Mouse (Mus musculus): ENCODE measurements around the gene Otub1.
A peak's percentile ranks its signal among the peaks of the same experiment; 100 is the strongest.

Gene Otub1

DNA sequence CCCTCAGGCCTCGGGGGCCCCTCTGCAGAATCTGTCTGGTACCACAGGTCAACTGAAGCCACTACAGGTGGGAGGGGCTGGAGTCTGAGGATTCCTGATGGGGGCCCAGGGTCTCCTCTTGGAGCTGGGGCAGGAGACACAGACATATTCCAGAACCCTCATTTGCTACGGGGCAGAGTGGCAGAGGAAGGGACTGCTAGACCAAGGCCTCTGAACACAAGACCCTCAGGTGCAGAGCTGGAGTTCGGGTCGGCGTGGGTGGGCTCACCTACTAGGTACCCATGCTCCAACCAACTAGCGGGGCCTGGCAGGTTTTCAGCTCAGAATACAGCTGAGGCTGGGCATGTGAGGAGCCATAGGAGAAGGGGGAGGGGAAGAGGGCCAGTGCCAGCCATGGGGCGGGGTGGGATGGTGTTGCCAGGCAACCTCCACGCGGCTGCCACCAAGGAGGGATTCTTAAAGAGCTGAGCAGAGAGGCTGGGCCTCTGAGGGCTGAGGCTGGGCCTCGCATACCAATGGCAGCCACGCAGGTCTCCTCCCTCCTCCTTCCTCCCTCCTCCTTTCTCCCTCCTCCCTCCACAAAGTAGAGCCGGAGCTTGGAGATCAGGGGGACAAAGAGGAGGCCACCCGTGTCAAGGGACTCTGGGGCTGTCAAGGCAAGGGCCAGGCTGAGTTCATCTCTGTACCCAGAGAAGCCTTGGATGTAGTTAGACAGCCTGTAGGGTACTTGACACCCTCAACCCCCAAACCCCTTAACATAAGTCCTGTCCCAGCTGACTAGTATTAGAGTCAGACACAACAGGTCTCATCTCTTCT lies 33.9 kb downstream of the Otub1 start:
- peak; percentile 85 for DNase-seq

DNA sequence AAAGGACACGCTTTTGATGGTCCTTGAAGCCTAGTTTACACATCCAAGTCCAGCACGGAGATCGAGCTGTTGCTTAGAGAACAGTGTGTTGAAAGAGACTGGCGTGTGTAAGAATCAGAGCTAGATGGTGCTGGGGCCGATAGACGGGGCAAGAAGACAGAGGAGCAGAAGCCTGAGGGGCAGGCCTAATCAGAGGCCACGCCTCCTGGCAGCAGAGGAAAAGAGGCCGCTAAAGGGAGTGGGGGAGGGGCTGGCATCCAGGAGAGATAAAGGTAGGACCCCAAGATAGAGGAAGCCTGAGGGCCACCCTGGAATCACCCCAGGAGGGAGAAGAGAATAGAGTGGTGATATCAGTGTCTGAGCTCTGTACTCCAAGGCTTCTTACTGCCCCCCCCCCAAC lies 34.7 kb downstream of the Otub1 start:
- DNase-seq: peak; percentile 61

DNA sequence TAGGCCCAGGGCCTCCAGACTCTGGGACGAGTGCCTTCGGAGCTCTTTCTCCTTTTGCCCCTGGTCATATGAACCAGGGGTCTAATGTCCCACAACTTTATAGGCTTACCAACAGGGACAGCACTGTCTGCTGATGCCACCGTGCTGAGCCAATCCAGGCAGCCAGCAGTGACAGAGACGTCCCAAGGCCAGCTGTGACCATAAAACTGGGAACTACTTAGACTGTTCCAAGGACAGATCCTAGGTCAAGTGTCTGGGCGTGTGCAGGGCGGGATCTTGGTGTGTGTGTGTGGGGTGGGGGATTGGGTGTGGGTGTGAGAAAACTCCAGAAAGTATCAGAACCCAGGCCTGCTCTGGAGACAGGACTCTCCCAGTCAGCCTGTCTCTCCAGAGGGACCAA lies 35.2 kb downstream of the Otub1 start:
- DNase-seq: no peak

DNA sequence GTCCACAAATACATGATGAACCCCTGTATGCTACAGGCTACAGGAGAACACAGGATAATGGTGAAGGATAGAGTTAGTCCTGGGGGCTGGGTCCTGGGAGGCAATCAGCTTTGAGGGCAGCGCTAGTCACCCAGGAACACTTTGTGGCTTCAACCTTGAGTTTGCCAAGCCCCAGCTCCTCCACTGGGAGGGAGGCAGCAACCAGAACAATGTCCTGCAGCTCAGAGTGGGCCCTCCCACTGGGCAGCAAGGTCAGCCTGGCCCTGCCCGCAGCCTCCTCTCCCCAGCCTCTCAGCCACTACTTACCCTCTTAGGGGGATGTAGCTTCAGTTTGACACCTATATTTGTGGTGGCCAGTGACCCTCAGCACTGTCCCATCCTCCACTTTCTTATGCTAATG lies 37.7 kb downstream of the Otub1 start:
- DNase-seq: no peak

DNA sequence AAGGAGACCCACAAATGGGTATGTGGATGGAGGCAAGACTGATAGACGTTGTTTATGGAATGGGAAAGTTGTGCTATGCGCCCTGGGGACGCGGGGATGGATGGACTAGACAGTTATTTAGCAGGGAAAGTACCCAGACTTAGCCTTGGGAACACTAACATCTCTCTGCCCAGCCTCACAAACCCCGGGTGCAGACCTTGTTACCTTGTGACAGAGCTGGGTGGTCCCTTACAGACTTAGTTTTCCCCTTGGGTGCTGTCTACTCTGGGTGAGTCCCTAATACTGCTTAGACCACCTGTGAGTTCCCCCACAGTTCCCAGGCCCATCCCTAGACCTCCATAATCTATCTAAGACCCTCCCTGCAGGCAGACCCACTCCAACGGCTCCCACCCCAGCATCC lies 39.3 kb downstream of the Otub1 start:
- no peak for DNase-seq

DNA sequence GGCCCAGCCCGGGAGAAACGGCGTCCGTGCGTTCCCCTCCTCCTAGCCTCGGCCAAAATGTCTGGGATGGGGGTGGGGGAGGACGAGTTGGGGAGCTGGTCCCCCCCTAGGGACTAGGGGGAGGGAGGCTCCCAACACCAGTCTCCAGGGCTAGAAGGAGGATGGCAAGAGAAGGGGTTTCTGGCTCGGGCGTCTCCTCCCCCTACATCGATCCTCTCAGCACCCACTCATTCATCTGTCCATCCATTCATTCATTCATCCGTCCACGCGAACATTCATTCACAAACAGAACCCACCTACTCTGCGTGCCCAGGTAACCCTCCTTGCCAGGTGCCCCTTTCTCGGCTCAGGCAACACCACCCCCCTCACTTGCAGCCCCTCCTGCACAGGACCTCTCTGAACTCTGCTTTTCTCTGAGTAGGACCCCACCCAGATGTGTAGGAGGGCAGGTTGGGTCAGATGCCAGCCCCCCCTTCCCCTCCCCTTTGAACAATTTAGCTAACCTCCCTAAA lies 39.9 kb downstream of the Otub1 start:
- DNase-seq: no peak

DNA sequence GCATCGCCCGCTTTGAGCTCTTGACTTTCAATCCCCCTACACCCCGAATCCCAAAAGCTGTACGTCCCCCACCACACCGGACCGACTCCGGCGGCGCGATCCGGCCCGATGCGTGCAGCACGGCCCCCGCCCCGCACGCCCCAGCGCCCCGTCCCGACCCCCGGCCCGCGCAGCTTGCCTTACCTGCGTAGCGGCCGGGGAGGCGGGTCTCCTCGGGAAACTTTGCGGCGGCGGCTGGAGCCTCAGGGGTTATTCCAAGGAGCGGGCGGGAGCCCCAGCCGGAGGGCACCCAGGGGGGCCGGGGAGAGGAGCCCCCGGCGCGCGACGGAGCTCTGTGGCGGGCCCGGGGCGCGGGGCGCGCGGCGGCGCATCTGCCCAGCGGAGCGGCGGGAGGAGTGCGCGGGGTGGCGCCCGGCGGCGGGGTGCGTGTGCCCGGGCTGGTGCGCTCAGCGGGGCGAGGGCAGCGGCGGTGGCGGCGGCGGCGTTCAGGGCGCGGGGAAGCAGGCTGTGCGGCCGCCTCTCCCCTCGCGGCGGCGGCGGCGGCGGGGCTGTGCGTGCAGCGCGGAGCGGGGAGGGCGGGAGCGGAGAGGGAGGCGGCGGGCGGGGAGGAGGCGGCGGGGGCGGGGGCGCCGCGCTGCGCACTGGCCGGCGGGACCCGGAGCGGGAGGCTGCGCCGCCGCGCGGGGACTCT lies 40.5 kb downstream of the Otub1 start:
- DNase-seq: peak; percentile 59

DNA sequence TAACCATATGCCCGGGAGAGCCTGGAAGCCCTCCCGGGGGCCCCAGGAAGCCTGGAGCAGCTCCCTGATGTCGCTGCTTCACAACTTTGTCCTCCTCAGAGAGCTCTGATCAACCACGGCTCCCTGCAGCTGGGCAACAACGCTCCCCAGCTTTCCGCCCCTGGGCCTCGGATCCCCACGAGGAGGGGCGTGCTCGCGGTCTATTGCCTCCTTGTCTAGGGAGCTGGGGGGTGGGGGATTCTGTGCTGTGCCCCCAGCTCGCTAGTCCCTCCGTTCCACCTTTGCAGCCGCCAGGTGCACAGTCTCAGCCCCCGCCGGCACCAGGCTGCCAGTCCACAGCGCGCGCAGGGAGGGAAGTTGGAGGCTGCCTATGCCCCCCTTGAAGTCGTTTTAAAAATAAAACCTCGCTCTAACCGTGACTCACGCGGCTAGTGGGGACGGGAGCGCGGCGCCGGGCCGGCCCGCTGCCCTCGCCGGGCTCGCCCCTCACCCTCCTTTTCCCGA lies 41.2 kb downstream of the Otub1 start:
- DNase-seq: no peak

DNA sequence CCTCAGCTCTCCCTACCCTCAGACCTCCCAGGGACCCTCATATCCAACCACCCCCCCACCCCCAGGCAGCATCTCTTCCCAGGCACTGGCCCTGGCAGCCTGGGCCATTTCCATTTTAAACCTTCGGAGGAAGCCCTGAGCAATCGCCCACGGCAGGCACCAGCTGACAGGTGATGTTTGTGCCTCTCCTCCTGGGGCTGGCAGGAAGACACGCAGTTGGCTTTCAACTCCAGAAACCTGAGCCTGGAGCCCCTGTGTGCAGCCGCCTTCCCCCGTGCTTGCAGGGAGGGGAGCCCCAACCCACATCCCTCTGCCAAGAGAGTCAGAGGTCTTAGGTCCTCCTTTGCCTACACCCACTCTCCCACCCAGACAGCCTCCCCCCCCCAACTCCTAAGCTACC lies 41.9 kb downstream of the Otub1 start:
- no peak for DNase-seq

DNA sequence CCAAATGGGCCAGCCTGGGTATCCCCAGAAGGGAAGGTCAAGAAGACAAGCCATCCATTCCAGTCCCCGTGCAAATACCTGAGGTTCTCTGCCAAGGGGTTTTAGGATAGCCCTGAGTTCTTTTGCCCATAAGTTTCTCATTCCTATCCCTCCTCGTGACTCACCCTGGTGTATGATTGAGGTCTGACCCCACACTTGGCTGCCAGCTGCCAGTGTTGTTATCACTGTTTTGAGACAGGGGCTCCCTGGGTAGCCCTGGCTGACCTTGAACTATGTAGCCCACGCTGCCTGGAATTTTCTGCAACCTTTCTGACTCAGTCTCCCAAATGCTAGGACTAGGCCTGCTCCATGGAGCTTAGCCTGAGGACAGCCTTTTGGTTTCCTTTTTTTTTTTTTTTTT lies 45.1 kb downstream of the Otub1 start:
- DNase-seq: no peak

DNA sequence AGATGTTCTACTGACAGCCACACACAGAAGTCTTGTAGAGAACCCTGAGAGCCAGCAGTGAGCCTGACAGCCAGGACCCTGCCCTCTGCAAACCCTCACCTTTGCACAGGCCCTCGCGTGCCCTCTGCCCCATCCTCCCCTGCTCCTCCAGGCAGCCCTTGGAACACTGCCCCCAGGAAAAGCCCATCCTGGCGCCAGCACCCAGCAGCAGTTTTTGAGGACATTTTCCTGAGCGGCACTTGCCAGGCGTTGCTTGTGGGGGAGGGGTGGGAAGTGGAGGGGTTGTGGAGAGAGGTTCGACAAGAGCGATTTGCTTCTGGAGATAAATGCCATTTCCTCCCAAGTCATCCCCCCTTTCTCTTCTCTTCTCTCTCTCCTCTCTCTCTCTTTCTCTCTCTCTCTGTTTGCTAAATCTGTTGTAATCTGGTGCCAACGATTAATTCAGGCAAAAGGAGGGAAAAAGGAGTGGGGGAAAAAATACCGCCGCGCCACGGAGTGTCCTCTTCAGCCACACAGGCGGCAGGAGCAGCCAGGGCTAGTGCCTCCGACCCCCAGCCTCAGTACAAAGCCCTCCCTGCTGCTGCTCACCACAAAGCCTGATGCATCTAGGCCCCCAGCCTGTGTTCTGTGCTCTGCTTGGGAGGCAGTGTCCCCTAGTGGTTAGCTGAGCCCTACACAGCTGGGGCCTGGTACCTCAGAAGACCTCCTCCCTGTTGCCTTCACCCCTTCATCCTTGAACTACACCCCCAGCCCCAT lies 45.8 kb downstream of the Otub1 start:
- DNase-seq: peak; percentile 80

DNA sequence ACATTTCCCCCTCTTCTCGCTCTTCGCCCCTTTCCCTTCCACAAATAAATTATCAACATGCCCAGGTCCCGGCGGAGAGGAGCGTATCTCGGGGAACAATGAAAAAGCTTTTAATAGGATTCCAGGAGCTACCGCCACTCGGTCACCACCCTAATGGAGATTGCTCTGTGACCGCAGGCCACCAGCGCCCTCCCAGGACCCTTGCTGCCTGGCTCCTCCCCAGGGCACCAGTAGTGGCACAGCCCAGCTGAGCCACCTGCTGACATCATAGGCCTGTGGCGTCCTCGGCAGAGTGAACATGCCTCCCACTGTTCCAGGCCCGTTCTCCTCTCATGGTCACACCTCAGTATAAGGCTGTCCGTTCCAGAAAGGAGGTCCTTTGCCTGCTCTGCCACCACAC lies 48.4 kb downstream of the Otub1 start:
- DNase-seq: no peak

DNA sequence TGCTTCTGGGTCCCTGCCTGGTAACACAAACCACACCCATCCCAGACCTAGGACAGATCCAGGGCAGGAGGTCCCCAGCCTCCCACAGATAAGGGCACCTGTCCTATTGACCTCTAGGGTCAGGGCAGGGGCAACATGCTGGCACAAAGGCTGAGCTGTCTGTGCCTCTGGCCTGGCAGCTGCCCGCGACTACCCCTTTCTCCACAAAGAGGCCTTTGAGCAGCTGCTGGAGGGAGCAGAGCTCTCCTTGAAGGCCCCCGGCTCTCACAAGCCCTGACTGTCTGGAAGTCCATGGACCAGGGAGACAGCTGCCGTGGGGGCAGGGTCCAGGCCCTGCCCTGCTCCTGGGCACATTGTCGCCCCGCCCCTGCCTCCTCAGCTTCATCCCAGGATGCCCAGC lies 50.9 kb downstream of the Otub1 start:
- no peak for DNase-seq

DNA sequence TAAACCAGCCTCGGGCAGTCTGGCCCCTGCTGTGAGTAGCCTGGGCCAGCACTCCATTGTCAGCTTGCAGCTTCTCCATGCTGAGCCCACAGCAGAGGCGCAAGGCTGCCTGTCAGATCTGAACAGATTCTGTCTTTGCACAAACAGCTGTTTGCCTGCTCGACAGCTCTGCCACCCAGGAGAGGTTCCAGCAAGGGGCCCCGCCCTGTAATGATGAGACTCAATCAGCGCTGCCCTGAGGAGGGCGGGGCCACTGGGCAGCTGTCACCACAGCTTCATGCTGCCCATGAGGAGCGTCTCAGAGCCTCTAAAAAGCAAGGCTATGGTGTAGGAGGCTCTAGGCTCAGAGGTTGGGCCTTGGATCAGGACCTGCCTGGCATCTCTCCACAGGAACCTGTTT lies 52.9 kb downstream of the Otub1 start:
- no peak for DNase-seq

DNA sequence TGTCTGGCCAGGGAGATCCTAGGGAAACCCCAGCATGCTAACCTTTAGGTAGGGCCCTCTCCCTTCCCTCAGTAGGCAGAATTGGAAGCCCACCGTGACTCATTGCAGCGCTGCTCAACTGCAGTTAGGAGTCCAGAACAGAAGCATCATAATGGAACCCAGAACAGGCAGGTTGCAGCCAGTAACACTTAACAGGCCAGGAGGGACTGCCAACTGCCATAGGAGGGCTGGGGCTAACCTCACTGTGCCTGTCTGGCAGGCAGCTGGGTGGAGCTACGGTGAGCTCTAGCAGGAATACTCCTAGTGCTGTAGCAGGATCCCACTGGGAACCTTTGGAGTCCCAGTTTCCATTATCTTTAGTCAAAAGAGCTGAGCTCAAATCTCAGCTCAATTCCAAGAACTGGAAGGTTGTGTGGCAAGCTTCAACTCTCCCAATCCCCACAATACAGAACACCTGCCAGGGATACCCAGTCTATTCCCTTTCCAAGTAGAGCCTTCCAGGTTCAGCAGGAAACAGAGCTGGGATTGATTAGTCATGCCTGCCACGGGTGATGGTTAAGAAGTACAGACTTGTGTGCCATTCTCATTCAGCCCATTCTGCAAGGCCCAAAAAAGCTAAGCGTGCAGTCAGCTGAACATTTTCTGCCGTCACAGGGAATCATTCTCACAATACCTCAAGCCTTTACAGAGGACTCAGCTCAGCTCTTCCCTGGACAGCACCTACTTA lies 54.0 kb downstream of the Otub1 start:
- no peak for DNase-seq

DNA sequence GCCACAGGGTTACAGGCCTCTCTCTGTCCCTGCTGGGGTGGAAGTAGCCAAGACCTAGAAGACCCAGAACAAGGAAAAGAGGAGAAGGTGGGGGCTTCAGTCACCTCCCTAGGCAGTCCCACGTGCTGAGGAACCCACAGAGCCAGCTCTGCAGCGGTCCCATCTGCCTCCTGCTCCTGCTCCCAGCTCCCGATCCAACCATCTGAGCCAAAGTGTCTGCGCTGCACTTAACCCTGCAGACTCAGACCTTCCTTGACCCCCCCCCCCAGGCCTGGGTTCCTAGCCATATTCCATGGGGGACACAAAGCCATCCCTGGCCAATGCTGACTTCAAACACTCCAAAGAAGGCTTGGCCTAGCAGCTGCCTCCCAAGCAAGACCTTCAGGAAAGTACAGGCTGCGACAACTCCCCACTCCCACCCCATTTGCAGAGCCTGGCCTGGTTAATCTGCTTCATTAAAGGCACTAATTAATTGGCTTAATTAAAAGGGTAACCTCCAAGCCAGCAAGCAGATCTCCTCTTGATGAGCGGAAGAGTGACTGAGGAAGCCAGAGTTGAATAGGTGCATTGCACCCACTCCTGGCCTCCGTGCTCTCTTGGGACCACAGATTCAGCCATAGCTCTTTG lies 54.7 kb downstream of the Otub1 start:
- no peak for DNase-seq

DNA sequence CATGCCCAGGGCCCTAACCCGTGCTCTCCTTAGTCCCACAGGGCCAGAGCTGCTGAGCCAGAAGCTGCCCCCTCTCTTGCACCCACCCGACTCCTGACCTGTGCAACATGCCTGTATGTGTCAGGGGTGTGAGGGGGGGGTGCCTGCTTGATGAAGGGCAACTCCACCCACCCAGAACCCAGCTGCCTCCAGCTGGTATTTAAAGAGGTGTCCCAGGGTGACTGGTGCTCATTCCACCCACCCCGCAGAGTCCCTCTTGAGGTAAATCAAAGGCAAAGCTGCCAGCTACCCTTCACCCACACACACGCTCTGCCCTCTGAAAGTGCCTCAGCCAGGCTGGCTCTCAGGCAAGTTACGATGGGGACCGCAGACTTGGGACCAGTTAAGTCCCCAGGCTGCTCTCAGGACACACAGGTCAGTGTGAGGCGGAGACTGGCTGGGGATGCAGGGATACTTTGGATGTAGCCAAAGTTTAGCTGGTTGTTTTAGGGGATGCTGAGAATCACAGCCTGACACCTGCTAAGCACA lies 56.9 kb downstream of the Otub1 start:
- no peak for DNase-seq

DNA sequence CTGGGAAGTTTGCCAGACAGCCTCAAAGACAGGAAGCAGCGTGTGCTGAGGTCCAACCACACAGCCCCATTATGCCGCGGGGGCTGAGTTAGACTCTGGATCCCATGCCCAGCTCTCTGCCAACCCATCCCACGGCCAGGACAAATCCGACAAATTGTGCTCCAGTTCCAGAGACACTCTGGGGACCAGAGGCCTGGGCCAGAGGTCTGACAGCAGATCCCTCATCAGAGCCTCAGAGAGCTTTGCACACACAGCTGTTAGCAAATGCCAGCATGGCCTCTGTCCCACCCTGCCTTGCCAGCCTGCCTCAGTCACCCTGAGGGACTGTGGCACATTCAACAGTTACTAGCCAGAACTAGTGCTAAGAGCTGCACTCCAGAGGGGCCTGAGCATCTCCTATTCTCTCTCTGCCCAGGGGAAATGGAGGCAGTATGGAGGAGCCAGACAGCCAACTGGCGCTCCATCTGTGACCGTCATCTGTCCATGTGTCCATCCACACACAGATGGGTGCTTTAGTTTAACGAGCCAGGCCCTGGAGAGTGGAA lies 57.5 kb downstream of the Otub1 start:
- DNase-seq: no peak
